Mouse (Mus musculus): ENCODE results near the gene Cyyr1.

The Cyyr1 gene

DNA sequence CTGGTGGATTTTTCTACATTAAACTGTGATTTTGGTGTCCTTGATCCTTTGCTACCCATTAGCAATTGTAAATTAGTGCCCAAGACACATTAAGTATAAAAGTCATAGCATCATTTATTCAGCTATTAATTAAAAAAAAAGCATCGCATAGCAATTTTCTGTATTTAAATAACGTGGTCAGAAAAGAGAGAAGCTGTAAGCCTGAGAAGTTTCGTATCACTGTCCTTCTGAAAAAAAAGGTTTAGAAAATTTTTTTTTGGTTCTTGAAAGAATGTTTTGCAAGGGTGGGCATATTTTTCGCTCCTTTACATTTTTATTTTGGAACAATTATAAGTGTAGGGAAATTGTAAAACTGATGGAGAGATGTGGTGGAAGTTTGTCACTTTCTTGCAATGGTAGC lies 83.1 kb downstream of the Cyyr1 start:
- DNase-seq (ENCODE audit: low read depth, low spot score): no peak

- no peak for DNase-seq (ENCODE audit: low read depth, low spot score)
Measured at GRCm38 (mm10) chr16:85455043-85455442, 98.2 kb downstream of the Cyyr1 start.

DNA sequence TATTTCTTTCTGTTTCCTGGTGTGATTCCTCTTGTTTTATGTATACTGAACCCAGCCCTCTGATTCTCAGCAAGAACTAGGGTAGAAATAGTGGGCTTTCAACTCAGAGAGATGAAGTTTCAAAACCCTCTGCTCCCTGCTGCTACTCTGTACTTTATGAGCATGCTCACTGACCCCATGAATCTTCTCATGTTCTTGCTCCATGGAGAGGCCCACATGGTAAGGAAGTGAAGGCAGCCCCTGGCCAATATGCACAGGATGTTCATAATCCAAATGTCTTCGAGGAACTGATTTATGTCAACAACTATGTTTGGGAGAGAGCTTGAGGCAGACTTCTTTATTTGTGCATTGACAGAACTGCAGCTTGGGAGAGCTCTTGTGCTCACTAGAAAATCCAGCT lies 106.9 kb downstream of the Cyyr1 start:
- DNase-seq (ENCODE audit: low read depth, low spot score): no peak

DNA sequence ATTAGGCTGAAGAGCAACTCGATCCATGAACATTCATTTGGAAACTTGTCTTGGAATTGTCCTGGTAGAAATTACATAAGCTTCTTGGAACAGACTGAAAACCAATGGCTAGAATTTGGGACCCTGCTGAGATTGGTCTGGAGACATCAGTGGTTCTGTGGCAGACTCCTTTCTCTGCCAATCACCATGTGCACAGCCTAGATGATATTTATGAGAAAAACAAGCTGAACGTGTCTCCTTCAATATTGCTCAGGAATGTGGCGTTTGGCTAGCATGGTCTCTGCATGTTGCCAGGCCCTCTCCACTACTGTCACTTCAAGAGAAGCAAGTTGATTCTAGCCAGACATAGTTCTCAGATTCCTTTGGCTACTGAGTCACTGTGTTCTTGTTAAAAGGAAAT lies 107.4 kb downstream of the Cyyr1 start:
- no peak for DNase-seq (ENCODE audit: low read depth, low spot score)

- no peak for DNase-seq (ENCODE audit: low read depth, low spot score)
Measured at GRCm38 (mm10) chr16:85435427-85435826, 117.8 kb downstream of the Cyyr1 start.

GRCm38 (mm10) chr16:85429173-85429572 lies 124.0 kb downstream of the Cyyr1 start:
- no peak for DNase-seq (ENCODE audit: low read depth, low spot score)

- DNase-seq (ENCODE audit: low read depth, low spot score): no peak
Measured at GRCm38 (mm10) chr16:85422889-85423288, 130.3 kb downstream of the Cyyr1 start.

DNA sequence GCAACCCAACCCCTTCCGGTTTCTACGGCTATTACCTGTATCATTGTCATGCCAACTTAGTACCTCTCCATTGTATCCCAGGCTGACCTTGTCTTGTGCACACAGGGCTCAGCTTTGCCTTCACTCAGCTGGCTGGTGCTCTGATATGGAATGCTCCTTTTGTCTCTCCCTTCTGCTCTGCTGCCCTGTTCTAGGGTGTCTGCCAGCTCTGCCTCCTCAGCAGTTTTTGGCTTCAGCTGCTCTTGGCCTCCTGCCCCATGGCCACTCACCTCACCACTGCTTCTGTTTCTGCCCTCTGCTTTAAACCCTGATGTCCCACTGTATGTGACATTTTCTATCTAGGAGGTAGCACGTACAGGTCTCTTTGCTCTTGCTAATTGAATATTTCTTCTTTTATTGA lies 137.8 kb downstream of the Cyyr1 start:
- DNase-seq (ENCODE audit: low read depth, low spot score): no peak

DNA sequence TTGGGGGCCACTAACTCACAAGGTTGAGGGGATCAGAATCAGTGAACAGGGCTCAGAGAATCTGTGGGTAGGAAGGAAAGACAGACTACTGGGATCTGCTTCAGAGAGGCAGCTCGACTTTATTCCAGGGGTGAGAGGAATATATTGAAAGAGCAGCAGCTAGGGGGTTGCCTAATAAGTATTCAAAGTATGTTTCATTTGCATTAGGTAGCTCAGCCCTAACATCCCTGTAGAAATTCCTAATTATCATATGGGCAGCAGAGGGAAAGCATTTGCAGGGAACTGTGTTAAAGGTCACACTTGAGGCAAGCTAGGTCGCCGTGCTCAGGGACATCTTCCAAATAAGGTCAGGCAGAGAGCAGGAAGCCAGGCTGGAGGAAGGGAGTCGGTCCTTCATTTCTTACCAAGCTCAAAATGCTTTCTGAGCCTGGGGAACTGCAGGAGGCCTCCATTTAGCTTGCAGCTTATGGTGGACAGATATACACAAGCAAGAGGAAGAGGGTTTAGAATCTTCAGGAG lies 159.7 kb downstream of the Cyyr1 start:
- no peak for DNase-seq (ENCODE audit: low read depth, low spot score)

DNA sequence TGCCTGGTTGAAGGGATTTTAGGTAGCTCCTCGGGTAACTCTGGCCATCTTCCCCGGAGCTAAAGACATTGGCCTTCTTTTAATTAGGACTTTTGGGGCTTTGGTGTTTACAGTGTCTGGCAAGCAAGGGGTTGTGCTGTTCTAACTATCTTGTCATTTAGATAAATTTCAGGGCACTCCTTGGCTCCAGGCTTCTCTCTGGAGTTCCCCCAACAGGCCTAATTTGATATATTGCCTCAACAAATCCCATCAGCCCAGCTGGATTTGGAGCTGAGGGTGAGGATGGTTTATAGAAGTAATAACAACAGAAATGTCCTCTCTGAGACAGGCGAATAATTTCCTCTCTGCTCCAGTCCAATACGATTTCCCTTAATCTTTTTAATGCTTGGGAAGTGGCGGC lies 166.4 kb downstream of the Cyyr1 start:
- no peak for DNase-seq (ENCODE audit: low read depth, low spot score)

Measured in retina, postnatal 7 days (tissue).